Mouse (Mus musculus) intestine, embryonic 14.5 days (tissue): ENCODE measurements around the gene Rad23b. TPM values are rescaled to one million over a fixed set of nuclear protein-coding genes. Genes with fewer than 3 reads are reported as not detected.

Experiments used
- ATAC-seq: fragments of 200-750 bp; cut with Nextera tagmentation; replicated peaks from 2 replicates; pipeline ENCODE4 v1.8.0; 2017; ENCODE audit warnings: low read depth, moderate number of reproducible peaks, moderate TSS enrichment, moderate library complexity; ENCODE audit not compliant: low FRiP score, low TSS enrichment
- DNase-seq: peaks from one replicate; pipeline ENCODE4 v3.0.0-alpha.2; 2018; ENCODE audit warnings: low spot score
- H3K27ac ChIP-seq: fragments of 300-500 bp; sonication (generic); 2 replicates; pipeline ENCODE4 v1.5.1; 2014; ENCODE audit warnings: low read depth, mild to moderate bottlenecking, control low read depth
- H3K27me3 ChIP-seq: fragments of 300-500 bp; sonication (generic); replicated peaks from 2 replicates; pipeline ENCODE4 v1.6.1; 2014; ENCODE audit warnings: low read length, control low read depth; ENCODE audit not compliant: control insufficient read depth, insufficient read depth
- H3K36me3 ChIP-seq: fragments of 300-500 bp; sonication (generic); 2 replicates; pipeline ENCODE4 v1.6.1; 2014; ENCODE audit warnings: low read length, control low read depth; ENCODE audit not compliant: control insufficient read depth, insufficient read depth
- H3K4me1 ChIP-seq: fragments of 300-500 bp; sonication (generic); replicated peaks from 2 replicates; pipeline ENCODE4 v1.6.1; 2014; ENCODE audit warnings: low read length, control low read depth, mixed read lengths; ENCODE audit not compliant: control insufficient read depth, insufficient read depth
- H3K4me2 ChIP-seq: fragments of 300-500 bp; sonication (generic); 2 replicates; pipeline ENCODE4 v1.6.1; 2014; ENCODE audit warnings: low read length
- H3K4me3 ChIP-seq: fragments of 300-500 bp; sonication (generic); 2 replicates; pipeline ENCODE4 v1.5.1; 2014; ENCODE audit warnings: low read depth, low read length, control low read depth, mixed read lengths
- H3K9ac ChIP-seq: fragments of 300-500 bp; sonication (generic); 2 replicates; pipeline ENCODE4 v1.6.1; 2014; ENCODE audit warnings: mild to moderate bottlenecking, low read length
- H3K9me3 ChIP-seq: fragments of 300-500 bp; sonication (generic); 2 replicates; pipeline ENCODE4 v1.6.1; 2016; ENCODE audit warnings: low read length, control low read depth; ENCODE audit not compliant: control insufficient read depth
- WGBS: fragments of 180-500 bp; shearing (Covaris S2); extraction: QIAGEN DNeasy Blood & Tissue Kit; methylation state at CpG from one replicate; pipeline ENCODE4 v1.1.7; 2014; 5-methylcytosine and 5-hydroxymethylcytosine counted together
- polyA plus RNA-seq: library from polyadenylated mRNA; unstranded; fragments of >200 nt; fragmentation: Nextera tagmentation; extraction: Ambion mirVana; gene quantifications from 2 replicates; pipeline ENCODE4 v1.2.1, GENCODE M21; 2014

Gene Rad23b
- polyA plus RNA-seq, 1 experiment from 2014 or later: 70.6 TPM

DNA sequence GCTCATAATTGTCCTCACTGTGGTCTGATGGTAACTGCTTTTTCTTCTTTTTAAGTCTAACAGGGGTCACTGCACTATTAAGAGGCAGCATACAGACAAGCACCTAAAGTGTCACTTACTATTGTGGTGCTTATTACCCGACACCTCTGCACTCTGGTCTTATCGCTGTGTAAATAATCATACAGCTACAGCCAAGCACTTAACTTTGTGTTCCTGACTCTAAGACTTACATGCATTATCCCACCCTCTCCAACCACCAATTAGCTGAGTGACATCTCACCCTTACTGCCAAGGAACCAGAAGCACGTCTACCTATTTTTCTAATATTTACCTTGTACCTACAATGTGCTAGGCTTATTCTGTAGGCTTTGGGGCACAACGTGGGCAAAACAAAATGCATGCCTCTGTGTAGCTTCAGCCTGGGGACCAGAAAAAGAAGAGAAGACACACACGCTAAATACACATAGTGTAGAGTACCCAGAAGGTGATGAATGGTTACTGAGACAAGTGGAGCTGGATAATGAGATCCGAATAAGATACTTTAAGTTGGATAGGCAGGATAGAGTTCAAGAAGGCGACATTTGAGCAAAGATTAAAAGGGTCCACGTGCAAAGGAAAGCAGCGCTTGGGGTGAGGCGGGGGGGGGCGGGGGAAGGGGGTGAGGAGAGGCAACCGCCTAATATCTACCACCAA, 938 bp upstream of the Rad23b start:
- Histone ChIP-seq H3K4me2 (peak overlapping the region; percentile 72), H3K4me1 (peaks cover 12% of the 10 kb centered on the region), H3K4me3 (peak overlapping the region; percentile 37), H3K27me3 (no peaks in the 10 kb centered on the region), H3K9me3 (no peaks in the 10 kb centered on the region), H3K27ac (peak overlapping the region; percentile 87), H3K9ac (peak overlapping the region; percentile 46), H3K36me3 (no peaks in the 10 kb centered on the region)
- WGBS: 7% methylated on average over 12 of the region's 12 CpGs
- DNase-seq (no peak), ATAC-seq (no peak; the same call in 1 of the 2 replicates)

DNA sequence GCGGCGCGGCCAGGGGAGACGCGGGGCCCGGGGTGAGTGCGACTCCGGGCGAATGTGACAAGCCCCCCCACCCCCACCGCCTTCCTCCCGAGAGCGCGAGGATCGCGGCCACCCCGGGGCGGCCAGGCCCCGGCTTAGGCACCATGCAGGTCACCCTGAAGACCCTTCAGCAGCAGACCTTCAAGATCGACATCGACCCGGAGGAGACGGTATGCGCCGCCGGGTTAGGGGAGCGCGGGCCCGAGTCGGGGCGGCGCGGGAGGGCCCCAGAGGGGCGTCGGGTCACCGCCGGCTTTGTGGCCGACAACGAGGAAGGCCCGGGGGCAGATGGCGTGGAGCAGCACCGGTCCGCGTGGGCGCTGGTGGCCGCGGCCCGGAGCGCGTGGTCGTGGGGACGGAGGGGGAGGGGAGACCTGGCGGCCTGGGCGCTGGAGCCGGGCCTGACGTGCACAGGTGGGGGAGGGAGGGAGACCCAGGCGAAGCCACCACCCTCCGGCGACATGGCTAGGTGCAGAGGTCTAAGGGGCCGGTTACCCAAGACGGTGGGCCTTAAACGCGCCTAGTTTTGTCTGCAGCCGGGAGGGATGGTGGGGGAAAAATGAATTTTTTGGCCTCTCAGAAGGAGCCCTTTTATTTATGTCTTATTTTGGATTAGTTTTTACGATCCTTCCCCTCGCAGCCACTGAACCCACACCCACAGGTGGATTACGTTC, 532 bp downstream of the Rad23b start:
- no peaks in the 10 kb centered on the region for H3K27me3 ChIP-seq
- no peaks in the 10 kb centered on the region for H3K9me3 ChIP-seq
- peaks cover 12% of the 10 kb centered on the region for H3K4me1 ChIP-seq
- H3K4me2 ChIP-seq: peak overlapping the region; percentile 59
- peak overlapping the region; percentile 87 for H3K27ac ChIP-seq
- H3K36me3 ChIP-seq: no peaks in the 10 kb centered on the region
- under 1% methylated on average over 56 of the region's 66 CpGs for WGBS
- peak; percentile 59 for ATAC-seq
- peak; percentile 79 for DNase-seq
- peak overlapping the region; percentile 95 for H3K9ac ChIP-seq
- peak overlapping the region; percentile 98 for H3K4me3 ChIP-seq

DNA sequence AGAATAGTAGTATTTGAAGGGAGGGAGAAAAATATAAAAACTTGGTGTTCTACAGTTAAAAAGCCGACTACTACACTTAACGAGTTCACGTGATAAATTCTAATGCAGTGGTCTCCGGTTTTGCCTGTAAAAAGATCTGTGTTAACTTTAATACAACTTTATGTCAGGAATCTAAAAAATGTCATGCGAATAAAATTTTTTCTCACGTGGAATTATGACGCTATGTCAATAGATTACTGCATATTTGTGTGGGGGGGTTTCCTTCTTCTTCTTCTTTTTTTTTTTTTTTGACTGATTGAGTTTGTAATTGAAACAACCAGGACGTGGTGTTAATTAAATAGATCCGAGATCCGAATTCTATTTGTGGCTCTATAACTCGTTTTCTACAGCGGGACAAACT, 1.2 kb downstream of the Rad23b start:
- 0 out of 2 replicates have a peak overlapping the region, but pooled peaks have one; percentile 87 for H3K27ac ChIP-seq
- peak overlapping the region; percentile 98 for H3K4me3 ChIP-seq
- H3K4me1 ChIP-seq: peaks cover 12% of the 10 kb centered on the region
- ATAC-seq: no peak
- no peaks in the 10 kb centered on the region for H3K36me3 ChIP-seq
- H3K9ac ChIP-seq: peak overlapping the region; percentile 95
- no peaks in the 10 kb centered on the region for H3K27me3 ChIP-seq
- peak overlapping the region; percentile 59 for H3K4me2 ChIP-seq
- H3K9me3 ChIP-seq: no peaks in the 10 kb centered on the region
- WGBS: 15% methylated on average over 12 of the region's 12 CpGs
- no peak for DNase-seq

DNA sequence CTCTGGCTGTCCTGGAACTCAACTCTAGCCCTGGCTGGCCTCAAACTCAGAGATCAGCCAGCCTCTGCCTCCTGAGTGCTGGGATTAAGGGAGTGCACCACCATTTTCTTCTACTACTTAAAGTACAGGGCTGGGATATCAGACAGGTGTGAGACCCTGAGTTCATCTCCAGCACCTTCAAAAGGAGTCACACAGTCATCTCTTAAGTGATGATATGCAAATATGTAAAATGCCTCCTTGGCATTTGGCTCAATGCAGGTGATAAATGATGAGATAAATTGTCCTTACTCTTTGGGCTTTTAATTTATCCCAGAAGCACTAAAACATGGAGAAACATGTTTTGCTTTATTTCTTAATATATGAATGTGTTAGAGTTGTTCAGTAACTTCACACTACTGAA, 2.0 kb downstream of the Rad23b start:
- DNase-seq (no peak), ATAC-seq (no peak)
- H3K27me3 ChIP-seq: no peaks in the 10 kb centered on the region
- H3K4me1 ChIP-seq: peaks cover 12% of the 10 kb centered on the region
- H3K4me3 ChIP-seq: no peak overlapping the region
- no peaks in the 10 kb centered on the region for H3K9me3 ChIP-seq
- no peaks in the 10 kb centered on the region for H3K36me3 ChIP-seq
- peak overlapping the region; percentile 59; the same call in 1 of the 2 replicates for H3K4me2 ChIP-seq
- H3K9ac ChIP-seq: no peak overlapping the region
- H3K27ac ChIP-seq: no peak overlapping the region

DNA sequence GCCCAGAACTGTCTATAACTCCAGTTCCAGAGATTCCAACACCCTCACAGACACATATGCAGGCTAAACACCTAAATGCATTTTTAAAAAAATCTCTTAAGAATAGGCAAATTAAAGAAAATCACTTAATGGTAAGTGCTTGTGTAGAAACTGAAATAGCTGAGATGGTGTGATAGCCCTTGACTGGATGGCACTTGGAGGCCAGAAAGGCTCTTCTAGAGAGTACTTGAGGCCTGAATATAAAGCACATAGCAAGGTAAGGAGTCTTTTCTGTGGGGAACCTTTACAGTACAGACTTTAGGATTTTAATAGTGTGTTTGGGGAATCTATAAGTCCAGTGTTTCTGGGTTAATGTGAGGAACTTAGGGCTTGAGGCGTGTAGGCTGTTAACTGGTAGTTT, 4.2 kb downstream of the Rad23b start:
- Histone ChIP-seq H3K4me3 (no peak overlapping the region), H3K4me1 (peaks cover 8% of the 10 kb centered on the region), H3K4me2 (no peak overlapping the region), H3K27me3 (no peaks in the 10 kb centered on the region), H3K27ac (no peak overlapping the region), H3K9ac (no peak overlapping the region), H3K9me3 (no peaks in the 10 kb centered on the region), H3K36me3 (no peaks in the 10 kb centered on the region)
- WGBS: 100% methylated on average over 1 of the region's 1 CpGs
- no peak for ATAC-seq
- no peak for DNase-seq

GRCm38 (mm10) chr4:55355845-55356244, 6.0 kb downstream of the Rad23b start:
- H3K9me3 ChIP-seq: no peaks in the 10 kb centered on the region
- H3K27ac ChIP-seq: no peak overlapping the region
- 0 out of 2 replicates have a peak, but pooled peaks cover 4% of the 10 kb centered on the region for H3K36me3 ChIP-seq
- WGBS: 100% methylated on average over 1 of the region's 1 CpGs
- H3K9ac ChIP-seq: no peak overlapping the region
- H3K27me3 ChIP-seq: no peaks in the 10 kb centered on the region
- no peak for ATAC-seq
- peaks cover 8% of the 10 kb centered on the region for H3K4me1 ChIP-seq
- no peak for DNase-seq
- no peak overlapping the region for H3K4me3 ChIP-seq
- no peak overlapping the region for H3K4me2 ChIP-seq

GRCm38 (mm10) chr4:55356726-55357125, 6.9 kb downstream of the Rad23b start:
- ATAC-seq (no peak), DNase-seq (no peak)
- Histone ChIP-seq H3K27me3 (no peaks in the 10 kb centered on the region), H3K9ac (no peak overlapping the region), H3K27ac (no peak overlapping the region), H3K4me2 (no peak overlapping the region), H3K4me3 (no peak overlapping the region), H3K36me3 (0 out of 2 replicates have a peak, but pooled peaks cover 4% of the 10 kb centered on the region), H3K9me3 (no peaks in the 10 kb centered on the region), H3K4me1 (peaks cover 3% of the 10 kb centered on the region)
- 87% methylated on average over 3 of the region's 3 CpGs for WGBS

DNA sequence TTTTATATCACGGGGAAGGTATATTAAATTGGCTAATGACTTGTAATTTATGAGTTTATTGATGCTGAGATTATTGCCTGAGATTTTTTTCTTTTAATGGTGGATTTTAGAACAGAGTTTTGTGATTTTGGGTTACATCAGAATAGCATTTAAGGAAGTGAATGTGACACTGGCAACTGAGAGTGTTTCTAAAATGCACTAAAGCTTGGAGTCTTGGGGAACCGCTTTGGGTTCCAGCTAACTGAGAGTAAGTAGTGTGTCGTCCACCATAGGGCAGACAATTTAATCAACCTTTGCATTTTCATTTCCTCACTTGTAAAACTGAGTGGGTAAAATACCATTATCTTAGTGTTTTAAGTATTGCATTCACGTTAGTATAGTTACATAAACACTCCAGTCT, 14.0 kb downstream of the Rad23b start:
- Histone ChIP-seq H3K27ac (no peak overlapping the region), H3K4me2 (no peak overlapping the region), H3K27me3 (no peaks in the 10 kb centered on the region), H3K9ac (no peak overlapping the region), H3K4me3 (no peak overlapping the region), H3K9me3 (no peaks in the 10 kb centered on the region), H3K4me1 (no peaks in the 10 kb centered on the region), H3K36me3 (peaks cover 21% of the 10 kb centered on the region)
- ATAC-seq: no peak
- DNase-seq: no peak
- WGBS: 92% methylated on average over 4 of the region's 4 CpGs
